Mouse (Mus musculus) gastrocnemius, postnatal 25 days (tissue): ENCODE data around the gene Cep295nl. TPM values are rescaled to one million over a fixed set of nuclear protein-coding genes. Genes with fewer than 3 reads are reported as not detected.
A peak's percentile ranks its signal among the peaks of the same experiment; 100 is the strongest.
"Not testable (repeated sequence)": the region's sequence is repeated elsewhere in the genome, so short reads cannot be mapped to it uniquely, and the experiment has no call there.

Source experiments
- DNase-seq: peaks from one replicate; pipeline ENCODE4 v3.0.0; 2022
- long read RNA-seq, 2 experiments: library from polyadenylated mRNA; stranded (forward); transcript quantifications; one replicate each; pipeline ENCODE4 v2.0.0; 2021
- total RNA-seq, 2 experiments: library from RNA; stranded (reverse); gene quantifications; 1 replicate in 1 of 2; 2 replicates in 1 of 2; pipeline ENCODE4 v1.2.3; 2021

The Cep295nl gene
- total RNA-seq: 1 to 10 TPM in 1 of 2 experiments, under 1 TPM in 1; 0.99 to 1.0 TPM
- long read RNA-seq, experiment 1: 0 reads
- long read RNA-seq, experiment 2: 0 reads

DNA sequence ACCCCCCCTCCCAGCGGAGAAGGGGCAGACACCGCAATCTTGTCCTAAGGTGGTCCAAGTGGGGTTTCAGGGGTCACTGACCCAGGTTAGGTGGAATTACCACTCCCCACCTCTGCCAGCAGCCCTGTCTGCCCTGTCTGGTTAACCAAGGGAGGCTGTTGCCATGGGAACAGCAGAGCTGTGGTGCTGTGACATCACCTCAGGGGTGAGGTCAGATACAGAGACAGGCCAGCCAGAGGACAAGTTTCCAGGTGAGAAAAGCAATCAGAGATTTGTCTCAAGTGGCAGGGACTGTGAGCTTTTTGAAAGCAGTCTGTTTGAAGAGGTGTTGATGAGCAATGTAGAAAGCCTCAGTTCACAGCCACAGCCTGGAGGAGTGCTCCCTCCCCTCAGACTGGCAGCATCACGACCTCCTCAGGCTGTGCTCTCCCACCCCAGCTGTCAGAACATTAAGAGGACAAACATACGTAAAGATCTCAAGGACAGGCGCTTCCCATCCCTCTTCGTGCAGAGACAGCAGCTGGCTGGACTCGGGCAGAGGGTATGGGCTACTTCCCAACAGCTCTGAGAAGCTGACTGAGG, at the start of gene Cep295nl:
Cep295nl (minus strand) TSS at position 101 of the 582 bp plus-strand sequence.
- DNase-seq: no peak

GRCm38 (mm10) chr11:118387816-118388215, 45.5 kb upstream of the Cep295nl start:
- not testable (repeated sequence) for DNase-seq

DNA sequence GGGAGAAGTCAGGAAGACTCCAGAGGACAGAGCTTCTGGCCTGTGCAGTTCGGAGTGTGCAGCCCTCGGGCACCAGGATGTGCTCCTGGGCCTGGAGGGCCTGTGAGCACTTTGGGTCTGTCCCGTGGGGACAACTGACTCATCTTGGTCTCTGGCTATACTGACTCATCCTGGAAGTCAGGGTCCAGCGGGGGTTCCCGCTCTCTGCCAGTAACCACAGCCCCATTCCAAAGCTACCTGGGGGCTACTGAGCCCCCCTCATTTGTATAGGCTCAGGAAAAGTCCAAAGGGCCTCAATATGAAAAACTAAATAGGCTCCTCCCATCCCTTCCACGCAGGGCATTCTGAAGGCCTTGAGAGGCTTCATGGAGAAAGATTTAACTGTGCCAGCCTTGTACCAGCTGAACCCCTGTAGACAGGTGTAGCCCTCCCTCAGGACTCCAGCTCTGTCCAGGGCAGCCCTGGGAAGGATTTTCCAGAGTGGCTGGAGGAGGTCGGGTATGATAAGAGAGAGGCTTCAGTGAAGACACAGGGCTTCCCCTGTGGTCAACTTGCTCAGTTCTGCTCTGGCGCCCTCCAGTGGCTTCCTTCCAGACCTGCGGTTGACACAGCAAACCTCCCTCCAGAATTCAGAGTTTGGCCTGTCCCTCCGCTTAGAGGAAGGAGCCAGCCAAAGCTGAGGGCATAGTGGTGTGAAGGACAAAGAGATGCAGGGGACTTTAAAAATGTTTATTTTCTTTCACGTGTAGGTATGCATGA, 37.1 kb upstream of the Cep295nl start:
- DNase-seq: peak; percentile 78

GRCm38 (mm10) chr11:118378656-118379055, 36.4 kb upstream of the Cep295nl start:
- no peak for DNase-seq

GRCm38 (mm10) chr11:118376323-118376722, 34.0 kb upstream of the Cep295nl start:
- not testable (repeated sequence) for DNase-seq

DNA sequence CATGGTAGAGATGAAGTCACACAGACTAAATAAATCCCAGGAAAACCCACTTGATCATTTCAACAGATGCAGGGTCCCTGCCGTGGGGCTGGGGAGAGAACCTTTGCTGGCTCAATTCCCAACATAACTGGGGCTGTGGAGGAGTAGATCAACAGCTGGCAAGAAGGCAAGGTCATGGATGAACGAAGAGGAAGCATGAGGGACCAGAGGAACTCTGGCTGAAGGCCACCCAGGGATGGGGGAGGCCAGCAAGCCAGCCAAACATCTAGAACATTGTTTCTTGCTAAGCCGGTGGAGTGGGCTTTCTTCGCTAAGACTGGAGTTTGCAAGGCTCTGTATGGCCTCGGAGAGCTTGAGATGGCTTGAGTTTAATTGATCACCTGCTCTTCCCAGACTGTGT, 33.6 kb upstream of the Cep295nl start:
- DNase-seq: no peak

- DNase-seq: no peak
These were observed 33.2 kb upstream of the Cep295nl start for GRCm38 (mm10) chr11:118375461-118375860.

DNA sequence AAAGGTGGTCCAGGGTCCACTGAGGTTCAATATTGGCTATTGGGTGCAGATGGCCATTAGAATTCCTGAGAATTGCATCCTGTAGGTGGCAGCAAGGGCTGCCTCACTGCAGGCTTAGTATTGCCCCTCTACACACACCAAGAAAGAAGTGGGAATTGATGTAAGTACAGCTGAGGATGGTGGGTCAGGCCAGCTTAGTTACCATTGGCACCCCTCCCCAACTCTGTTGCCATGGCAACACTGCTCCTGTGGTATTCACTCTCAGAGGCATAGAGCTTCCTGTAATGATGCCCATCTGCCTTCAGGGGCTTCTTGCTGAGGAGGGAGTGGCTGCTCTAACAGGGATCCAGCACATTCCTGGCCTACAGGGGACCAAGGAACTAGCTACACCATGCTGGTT, 32.7 kb upstream of the Cep295nl start:
- DNase-seq: no peak

GRCm38 (mm10) chr11:118374506-118374905, 32.2 kb upstream of the Cep295nl start:
- DNase-seq: no peak

DNA sequence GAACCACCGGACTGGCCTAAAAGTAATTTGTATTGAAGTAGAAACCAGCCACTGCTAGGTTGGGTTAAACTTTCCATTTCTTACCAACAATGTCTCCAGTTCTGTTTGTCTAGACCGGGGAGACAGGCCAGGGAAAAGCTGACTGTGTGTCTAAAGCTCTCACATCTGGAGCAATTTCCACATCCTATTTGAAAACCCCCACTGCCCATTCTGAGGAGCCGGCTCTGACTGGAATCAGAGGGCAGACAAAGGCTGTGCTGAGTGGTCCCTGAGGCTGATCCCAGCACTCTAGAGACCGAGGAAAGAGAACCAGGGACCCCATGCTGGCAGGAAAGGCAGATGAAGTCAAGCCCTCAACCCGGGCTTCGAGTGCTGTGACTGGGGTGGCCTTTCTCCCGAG, 30.3 kb upstream of the Cep295nl start:
- no peak for DNase-seq

DNA sequence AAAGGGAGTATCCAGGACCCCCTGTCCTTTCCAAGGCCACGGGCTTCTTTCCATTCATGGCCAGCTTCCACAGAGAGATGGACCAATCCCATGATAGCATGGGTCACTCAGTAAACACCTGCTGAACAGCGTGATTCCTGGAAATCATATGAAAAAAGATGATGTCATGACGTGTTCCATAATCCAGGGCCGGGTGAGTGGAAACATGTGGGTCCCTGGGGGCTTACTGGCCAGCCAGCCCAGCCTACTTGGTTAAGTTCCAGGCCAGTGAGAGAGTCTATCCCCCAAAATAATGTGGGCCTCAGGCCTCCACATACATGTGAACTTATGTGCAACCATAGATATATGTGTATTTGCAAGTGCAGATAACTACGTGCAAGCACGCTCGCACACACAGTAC, 29.6 kb upstream of the Cep295nl start:
- DNase-seq: peak; percentile 3

DNA sequence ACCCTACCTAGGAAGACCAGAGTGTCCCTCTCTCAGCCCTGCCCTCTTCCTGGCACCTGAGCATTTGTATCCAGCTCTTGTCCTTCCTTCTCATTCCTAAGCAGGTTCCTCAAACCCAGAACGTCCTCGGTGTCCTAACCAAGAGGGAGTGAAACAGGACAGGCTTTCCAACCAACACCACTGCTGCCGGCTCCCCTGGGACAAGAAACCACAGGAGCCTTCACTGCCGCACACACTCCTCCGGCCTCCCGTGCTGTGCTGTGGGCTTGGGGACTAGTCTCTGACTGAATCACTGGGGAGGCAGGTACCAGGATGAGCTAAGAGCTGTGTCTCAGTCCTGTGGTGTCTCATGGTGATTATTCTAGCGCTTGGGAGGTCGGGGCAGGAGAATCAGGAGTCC, 27.4 kb upstream of the Cep295nl start:
- peak; percentile 4 for DNase-seq

DNA sequence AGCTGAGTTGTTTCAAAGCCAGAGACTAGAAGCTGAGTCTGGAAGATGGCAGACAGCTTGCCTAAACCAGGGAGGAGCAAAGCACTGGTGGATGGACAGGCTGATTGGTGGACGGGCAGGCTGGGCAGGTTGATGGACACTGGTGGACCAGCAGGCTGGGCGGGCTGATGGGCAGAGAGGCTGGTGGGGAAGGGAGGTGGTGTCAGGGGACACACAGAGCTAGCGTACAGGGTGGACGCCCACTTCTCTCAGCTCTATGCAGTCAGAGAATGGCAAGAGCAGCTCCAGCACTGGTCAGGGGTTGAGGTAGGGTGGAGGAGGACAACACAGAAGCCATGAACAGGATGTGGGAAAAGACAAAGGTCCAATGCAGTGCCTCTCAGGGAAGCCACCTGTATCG, 27.0 kb upstream of the Cep295nl start:
- peak; percentile 0 for DNase-seq

GRCm38 (mm10) chr11:118368330-118368729, 26.0 kb upstream of the Cep295nl start:
- peak; percentile 2 for DNase-seq

DNA sequence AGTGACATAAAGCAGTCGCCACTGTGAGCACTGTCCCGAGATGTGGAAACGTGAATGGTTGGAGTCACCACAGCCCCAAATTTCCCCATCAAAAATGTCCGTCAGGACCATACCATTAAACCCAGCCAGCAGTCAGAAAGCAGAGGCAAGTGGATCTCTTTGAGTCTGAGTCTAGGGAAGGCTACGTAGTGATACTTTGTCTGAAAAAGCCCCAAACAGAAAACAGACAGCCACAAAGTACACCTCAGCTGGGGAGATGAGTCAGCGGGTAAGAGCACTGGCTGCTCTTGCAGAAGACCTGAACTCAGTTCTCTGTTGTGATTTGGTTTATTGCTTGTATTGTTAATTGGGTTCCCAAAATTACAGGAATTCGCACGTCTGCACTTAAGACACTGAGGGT, 24.3 kb upstream of the Cep295nl start:
- DNase-seq: peak; percentile 1

GRCm38 (mm10) chr11:118366108-118366507, 23.8 kb upstream of the Cep295nl start:
- peak; percentile 58 for DNase-seq

GRCm38 (mm10) chr11:118365171-118365570, 22.9 kb upstream of the Cep295nl start:
- peak; percentile 82 for DNase-seq

- peak; percentile 5 for DNase-seq
These were observed 21.7 kb upstream of the Cep295nl start for GRCm38 (mm10) chr11:118364021-118364420.

DNA sequence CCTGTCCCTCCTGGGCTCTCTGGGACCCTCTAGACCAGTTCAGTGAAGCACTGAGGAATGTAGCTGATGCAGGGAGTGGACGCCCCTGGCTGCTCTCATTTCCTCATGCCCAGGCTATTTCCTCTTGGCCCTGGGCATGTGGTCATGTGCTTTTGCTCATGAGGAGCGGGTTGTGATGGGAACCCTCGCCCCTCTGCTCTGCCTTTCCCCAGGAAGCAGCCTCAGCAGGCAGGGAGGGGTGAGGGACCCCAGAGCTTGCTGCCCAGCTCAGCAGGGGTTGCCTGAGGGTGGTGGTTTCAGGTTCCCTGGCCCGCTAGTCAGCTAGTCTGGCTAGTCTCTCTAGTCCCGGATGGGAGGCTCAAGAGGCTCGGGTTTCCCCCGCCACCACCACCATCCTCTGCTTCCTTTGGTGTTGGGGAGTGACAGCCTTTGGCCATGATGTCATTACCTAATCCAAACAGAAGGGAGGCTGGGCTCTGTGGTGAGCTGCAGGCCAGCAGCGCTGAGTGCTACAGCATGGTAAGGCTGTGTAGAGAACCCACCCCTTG, 20.7 kb upstream of the Cep295nl start:
- DNase-seq: peak; percentile 80

- DNase-seq: peak; percentile 51
These were observed 20.2 kb upstream of the Cep295nl start for GRCm38 (mm10) chr11:118362501-118362900.

GRCm38 (mm10) chr11:118360907-118361341, 18.6 kb upstream of the Cep295nl start:
- DNase-seq: peak; percentile 55

- DNase-seq: peak; percentile 60
These were observed 18.2 kb upstream of the Cep295nl start for GRCm38 (mm10) chr11:118360491-118360890.

DNA sequence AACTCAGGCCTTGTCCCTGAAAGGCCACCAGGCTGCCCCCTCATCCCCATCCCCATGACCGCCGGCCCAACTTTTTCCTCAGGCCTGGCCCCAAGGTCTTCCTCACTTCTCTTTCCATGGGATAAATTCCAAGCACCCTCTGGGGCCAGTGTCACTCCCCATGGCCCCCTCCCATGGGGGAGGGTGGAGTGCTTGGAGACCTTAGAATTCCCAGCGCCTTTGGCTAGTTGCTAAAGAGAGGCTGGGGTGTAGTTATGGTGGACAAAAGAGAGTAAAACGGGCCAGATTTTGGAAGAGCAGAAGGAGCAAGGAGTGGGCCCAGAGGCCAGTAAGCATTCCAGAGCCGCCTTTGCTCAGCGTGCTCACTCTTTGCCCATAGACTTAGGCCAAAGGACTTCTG, 13.3 kb upstream of the Cep295nl start, which contains the start of gene Timp2:
Timp2 (minus strand) TSS at position 101 of the 400 bp plus-strand sequence.
- no peak for DNase-seq
